8 mouse cellular contexts compared by ENCODE assay signal in genomic region chr7:35117761-35118098, GRCm38 (mm10). TPM values are rescaled to one million over a fixed set of nuclear protein-coding genes. Genes with fewer than 3 reads are reported as not detected.
DNase-seq lines count a peak whose midpoint lies in the region; ATAC-seq and TF ChIP-seq lines count a peak whose summit lies in the region.

No protein-coding gene starts in this region.

- no peak for ATAC-seq in heart, embryonic 14.5 days (ENCODE audit: insufficient number of reproducible peaks, insufficient read depth, low FRiP score, low read depth)
- ATAC-seq in hindbrain, embryonic 12.5 days (ENCODE audit: low FRiP score): no peak
- no peak for ATAC-seq in midbrain, embryonic 12.5 days (ENCODE audit: low FRiP score, low read depth)

- no peak for TF ChIP-seq POLR2A in bone marrow macrophage, adult 2 months (IDR thresholded peaks at IDR 0.05; ENCODE audit: borderline replicate concordance, low read depth, low read length)

- peak overlapping the region; percentile 54 to 62 for H3K4me3 ChIP-seq in heart, embryonic 14.5 days (ENCODE audit: control insufficient read depth in 1 of 2, insufficient read depth in 1 of 2, low read depth in 1 of 2, low read length in 2 of 2)
- peak overlapping the region; percentile 80 for H3K4me3 ChIP-seq in bone marrow macrophage, adult 2 months (ENCODE audit: insufficient read depth, low read length)
- H3K4me3 ChIP-seq in hindbrain, embryonic 12.5 days: peak overlapping the region; percentile 45
- peak overlapping the region; percentile 57 for H3K4me3 ChIP-seq in midbrain, embryonic 12.5 days

- no peaks in the 10 kb centered on the region for H3K36me3 ChIP-seq in heart, embryonic 14.5 days (ENCODE audit: control insufficient read depth, insufficient read depth, low read length)
- H3K36me3 ChIP-seq in hindbrain, embryonic 12.5 days: no peaks in the 10 kb centered on the region
- H3K36me3 ChIP-seq in midbrain, embryonic 12.5 days: no peaks in the 10 kb centered on the region

- TF ChIP-seq CTCF in bone marrow macrophage, adult 2 months (IDR thresholded peaks at IDR 0.05; ENCODE audit: low read depth, low read length): no peak

- peak overlapping the region; percentile 74 for H3K9ac ChIP-seq in heart, embryonic 14.5 days (ENCODE audit: low read length)
- H3K9ac ChIP-seq in hindbrain, embryonic 12.5 days: peak overlapping the region; percentile 59
- peak overlapping the region; percentile 37; the same call in 1 of the 2 replicates for H3K9ac ChIP-seq in midbrain, embryonic 12.5 days (replicated peaks)

- no peak overlapping the region for H3K27ac ChIP-seq in heart, embryonic 14.5 days (replicated peaks in 1 of 2; ENCODE audit: control insufficient read depth in 1 of 2, insufficient read depth in 1 of 2, low read depth in 2 of 2, low read length in 2 of 2)
- peak overlapping the region; percentile 76 for H3K27ac ChIP-seq in bone marrow macrophage, adult 2 months (ENCODE audit: insufficient read depth, low read depth, low read length)
- H3K27ac ChIP-seq in hindbrain, embryonic 12.5 days: no peak overlapping the region
- no peak overlapping the region for H3K27ac ChIP-seq in midbrain, embryonic 12.5 days (replicated peaks)

- peaks cover 59% of the 10 kb centered on the region for H3K27me3 ChIP-seq in heart, embryonic 14.5 days (ENCODE audit: control insufficient read depth, insufficient read depth, low read length)
- peaks cover 76% of the 10 kb centered on the region for H3K27me3 ChIP-seq in hindbrain, embryonic 12.5 days
- H3K27me3 ChIP-seq in midbrain, embryonic 12.5 days: peaks cover 78% of the 10 kb centered on the region

- peaks cover 0 to 15% of the 10 kb centered on the region in 2 experiments; a peak in 3 of 4 replicates for H3K4me1 ChIP-seq in heart, embryonic 14.5 days (ENCODE audit: control insufficient read depth in 2 of 2, insufficient read depth in 2 of 2, low read length in 2 of 2)
- H3K4me1 ChIP-seq in bone marrow macrophage, adult 2 months (ENCODE audit: control insufficient read depth, insufficient read depth, low read length): peaks cover 11% of the 10 kb centered on the region
- peaks cover 26% of the 10 kb centered on the region for H3K4me1 ChIP-seq in hindbrain, embryonic 12.5 days
- peaks cover 21% of the 10 kb centered on the region for H3K4me1 ChIP-seq in midbrain, embryonic 12.5 days

- DNase-seq in heart, postnatal 10 days: no peak
- no peak for DNase-seq in adrenal gland, postnatal 36 days
- DNase-seq in frontal cortex, adult 2 months (ENCODE audit: extremely low spot score in 1 of 2, low spot score in 1 of 2): no peak
- no peak for DNase-seq in urinary bladder, postnatal 4 days (ENCODE audit: low spot score in 2 of 2)

- intact Hi-C loops in heart, postnatal 10 days (cut with DNase I): loop anchor here (2.0 kb wide), 2 partner anchors 37 to 61 kb away; partner anchors contain the start of gene Cebpg

- H3K9me3 ChIP-seq in heart, embryonic 14.5 days (ENCODE audit: control insufficient read depth, low read length): no peaks in the 10 kb centered on the region
- H3K9me3 ChIP-seq in hindbrain, embryonic 12.5 days (replicated peaks): no peaks in the 10 kb centered on the region
- H3K9me3 ChIP-seq in midbrain, embryonic 12.5 days: no peaks in the 10 kb centered on the region

- H3K4me2 ChIP-seq in heart, embryonic 14.5 days (ENCODE audit: low read length): peak overlapping the region; percentile 97
- peak overlapping the region; percentile 96 for H3K4me2 ChIP-seq in hindbrain, embryonic 12.5 days (replicated peaks)
- H3K4me2 ChIP-seq in midbrain, embryonic 12.5 days (replicated peaks): peak overlapping the region; percentile 97

- 2% methylated on average over 25 of the region's 25 CpGs for WGBS in heart, embryonic 14.5 days
- under 1% methylated on average over 25 of the region's 25 CpGs for WGBS in hindbrain, embryonic 12.5 days
- WGBS in midbrain, embryonic 12.5 days: under 1% methylated on average over 25 of the region's 25 CpGs

RNA-seq across cellular contexts. Expression of gene Cebpa, which starts 1.4 kb away (rescaled TPM):
- polyA plus RNA-seq in heart, embryonic 14.5 days (2014; fragmentation: Nextera tagmentation; extraction: Ambion mirVana): 0.73 and 1.2 TPM in 2 replicates
- 10 to 100 TPM in 1 of 2 experiments, 1 to 10 TPM in 1; 7.6 to 13.7 TPM for total RNA-seq in heart, postnatal 10 days (2021)
- 78.9 and 79.1 TPM in 2 replicates for polyA plus RNA-seq in bone marrow macrophage, adult 2 months (2012; ENCODE audit: insufficient read depth, insufficient read length, missing spikeins)
- 0.96 and 1.6 TPM in 2 replicates for polyA plus RNA-seq in hindbrain, embryonic 12.5 days (2016; fragmentation: Nextera tagmentation; extraction: Ambion mirVana)
- polyA plus RNA-seq in midbrain, embryonic 12.5 days (2016; fragmentation: Nextera tagmentation; extraction: Ambion mirVana): 0.77 TPM in 2 replicates
- total RNA-seq in adrenal gland, postnatal 36 days (2021): 100 to 1,000 TPM; 124 to 150 TPM
- 5.3 and 5.7 TPM in 2 replicates for polyA plus RNA-seq in frontal cortex, adult 2 months (2012; rRNA removed)

Comparison
In these comparisons a context has a peak if more than half of its experiments do, and no peak if none do; other contexts are left out.
1. RNA of gene Cebpa, which starts 1.4 kb away (polyA plus RNA-seq): 78.9 to 79.1 TPM in bone marrow macrophage, adult 2 months; 5.3 to 5.7 TPM in frontal cortex, adult 2 months, 0.96 to 1.6 TPM in hindbrain, embryonic 12.5 days, 0.77 TPM in midbrain, embryonic 12.5 days and 0.73 to 1.2 TPM in heart, embryonic 14.5 days; every median in the first group is over 10 times any median in the second.
2. Peak in every context shown above with its lines, with median percentiles within 50 percentile points of each other: H3K4me2 ChIP-seq, H3K4me3 ChIP-seq and H3K9ac ChIP-seq.